Mouse (Mus musculus): ENCODE data around the gene Fam129c. TPM values are rescaled to one million over a fixed set of nuclear protein-coding genes. Genes with fewer than 3 reads are reported as not detected.

Gene Fam129c
- 0.96 and 1.2 TPM in 2 replicates for polyA plus RNA-seq (2015; fragmentation: Nextera tagmentation; extraction: Ambion mirVana)

DNA sequence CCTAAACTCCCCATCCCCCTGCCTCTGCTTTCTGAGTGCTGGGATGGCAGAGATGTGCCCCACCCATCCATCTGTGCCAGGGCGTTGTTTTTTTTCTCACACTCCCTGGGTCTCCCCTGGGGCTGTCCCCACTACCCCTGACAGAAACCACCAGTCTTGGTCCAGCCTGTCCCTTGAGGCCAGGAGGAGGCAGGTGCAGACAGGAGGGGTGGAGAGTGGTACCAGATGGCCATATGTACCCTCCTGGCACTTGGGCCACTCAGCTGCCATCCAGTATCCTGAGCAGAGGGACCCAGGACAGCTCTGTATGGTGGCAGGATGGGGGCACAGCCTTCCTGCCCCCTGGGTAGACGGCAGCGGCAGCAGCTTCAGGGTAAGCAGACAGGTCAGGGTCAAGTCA, at the start of gene Fam129c:
Gene Fam129c, plus strand, starts transcription at position 198 of the 400 bp plus-strand sequence.

DNA sequence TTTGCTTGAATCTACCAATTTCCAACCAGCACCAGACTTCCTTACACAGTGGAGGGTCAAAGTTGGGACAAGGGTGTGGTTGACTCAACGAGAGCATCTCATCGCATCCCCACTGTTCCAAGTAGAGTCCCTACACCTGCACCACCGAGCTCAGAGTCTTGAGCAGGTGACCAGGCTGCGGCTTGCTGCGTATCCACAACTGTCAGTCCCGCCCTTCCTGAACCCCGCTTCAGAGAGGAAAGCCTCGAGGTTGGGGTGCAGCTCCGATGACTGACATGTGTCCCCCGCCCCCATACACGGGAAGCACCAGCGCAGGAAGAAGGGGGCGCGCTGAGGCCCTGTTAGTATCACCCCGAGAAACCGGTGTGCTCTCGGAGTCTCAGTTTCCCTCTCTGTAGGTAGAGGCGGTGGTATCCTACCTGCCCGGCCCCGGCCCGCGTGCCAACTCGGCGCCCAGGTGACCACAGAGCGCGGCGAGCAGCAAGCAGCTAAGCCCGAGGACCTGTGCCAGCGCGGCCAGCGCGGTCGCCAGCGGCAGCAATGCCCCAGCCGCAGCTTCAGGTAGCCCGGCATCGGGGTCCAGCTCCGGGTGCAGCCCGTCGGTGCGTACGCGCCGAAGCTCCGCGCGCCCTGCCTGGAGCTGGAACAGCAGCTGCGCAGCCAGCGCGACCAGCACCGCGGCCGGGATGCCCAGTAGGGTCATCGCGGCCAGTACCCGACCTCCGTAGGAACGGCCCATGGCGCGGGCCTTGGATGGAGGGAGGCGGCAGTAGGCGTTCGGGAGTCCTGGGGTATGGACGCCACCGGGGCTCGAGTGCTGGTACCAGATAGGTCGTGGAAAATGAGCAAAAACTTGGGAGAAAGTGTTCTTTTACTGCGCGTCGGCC, 39.1 kb upstream of the Fam129c start, which contains the start of gene Tmem221:
Gene Tmem221, minus strand, starts transcription at position 801 of the 887 bp plus-strand sequence.

GRCm38 (mm10) chr8:71566501-71566900, 30.9 kb upstream of the Fam129c start, which contains the start of gene Nxnl1:
TSS of gene Nxnl1 (minus strand) at chr8:71566601.

GRCm38 (mm10) chr8:71568387-71568937, 29.0 kb upstream of the Fam129c start, which contains the start of gene Slc27a1:
TSS of gene Slc27a1 (plus strand) at chr8:71568882.

DNA sequence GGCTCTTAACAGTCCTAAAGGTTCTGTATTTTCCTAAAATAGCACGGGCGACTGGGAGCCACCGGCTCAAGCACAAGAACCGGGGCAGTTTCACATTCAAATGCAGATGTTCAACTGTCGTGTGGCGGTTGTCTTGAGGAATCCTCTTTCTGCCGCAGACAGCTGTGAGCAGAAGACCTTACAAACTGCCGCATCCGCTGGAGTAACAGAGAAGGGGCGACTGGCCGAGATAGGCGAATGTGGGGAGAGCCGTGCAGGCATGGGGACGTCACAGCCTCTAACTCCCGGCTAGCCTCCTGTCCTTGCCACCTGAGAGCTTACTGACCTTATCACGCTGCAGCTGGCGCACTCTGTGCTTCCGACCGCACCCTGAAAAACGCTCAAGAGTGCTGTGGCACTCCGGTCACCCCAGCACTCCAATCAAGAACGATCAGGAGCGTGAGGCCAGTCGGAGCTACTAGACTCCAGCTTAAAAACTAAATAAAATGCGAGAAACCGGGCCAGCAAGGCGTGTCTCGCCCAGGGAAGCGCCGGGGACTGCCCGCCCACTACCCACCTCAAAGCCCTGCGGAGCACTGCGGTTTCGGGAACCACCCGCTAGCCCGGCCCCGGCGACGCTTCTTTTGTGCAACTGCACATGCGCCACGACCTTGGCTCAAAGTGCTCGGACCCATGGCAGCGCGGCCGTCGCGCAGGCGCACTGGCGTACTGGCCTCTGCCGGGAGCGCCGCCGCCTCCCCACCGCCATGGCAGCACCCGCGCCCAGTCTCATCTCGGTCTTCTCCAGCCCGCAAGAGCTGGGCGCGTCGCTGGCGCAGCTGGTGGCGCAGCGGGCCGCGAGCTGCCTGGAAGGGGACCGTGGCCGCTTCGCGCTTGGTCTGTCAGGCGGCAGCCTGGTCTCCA, 5.7 kb upstream of the Fam129c start, which contains the start of gene Pgls:
Gene Pgls, plus strand, starts transcription at position 706 of the 903 bp plus-strand sequence.

GRCm38 (mm10) chr8:71610822-71611651, 13.6 kb downstream of the Fam129c start, which contains the start of gene Colgalt1:
TSS of gene Colgalt1 (plus strand) at chr8:71610998.

Small RNA genes lying within 50 kb of the gene (microRNA-seq; reads per million reads assigned to microRNA genes)
- 0 reads per million in 2 experiments for gene Mir6769b

Other genes with a start within 250 kb of the Fam129c start
- 106 and 119 TPM in 2 replicates for gene Use1, start 230.8 kb upstream of the Fam129c start, polyA plus RNA-seq (2015; fragmentation: Nextera tagmentation; extraction: Ambion mirVana)
- 4.9 and 6.7 TPM in 2 replicates for gene Ocel1, start 226.3 kb upstream of the Fam129c start, polyA plus RNA-seq (2015; fragmentation: Nextera tagmentation; extraction: Ambion mirVana)
- gene Nr2f6, start 215.7 kb upstream of the Fam129c start, polyA plus RNA-seq (2015; fragmentation: Nextera tagmentation; extraction: Ambion mirVana), result 27.5 and 32.7 TPM in 2 replicates
- gene Ushbp1, start 201.8 kb upstream of the Fam129c start, polyA plus RNA-seq (2015; fragmentation: Nextera tagmentation; extraction: Ambion mirVana), result 14.4 and 14.5 TPM in 2 replicates
- gene Babam1, start 200.8 kb upstream of the Fam129c start, polyA plus RNA-seq (2015; fragmentation: Nextera tagmentation; extraction: Ambion mirVana), result 64.8 and 75.1 TPM in 2 replicates
- 5.9 and 6.0 TPM in 2 replicates for gene Ankle1, start 191.6 kb upstream of the Fam129c start, polyA plus RNA-seq (2015; fragmentation: Nextera tagmentation; extraction: Ambion mirVana)
- gene Abhd8, start 134.0 kb upstream of the Fam129c start, polyA plus RNA-seq (2015; fragmentation: Nextera tagmentation; extraction: Ambion mirVana), result 39.0 and 41.2 TPM in 2 replicates
- 94.6 and 97.7 TPM in 2 replicates for gene Mrpl34, start 132.7 kb upstream of the Fam129c start, polyA plus RNA-seq (2015; fragmentation: Nextera tagmentation; extraction: Ambion mirVana)
- gene Dda1, start 128.4 kb upstream of the Fam129c start, polyA plus RNA-seq (2015; fragmentation: Nextera tagmentation; extraction: Ambion mirVana), result 48.3 and 57.9 TPM in 2 replicates
- gene Ano8, start 111.7 kb upstream of the Fam129c start, polyA plus RNA-seq (2015; fragmentation: Nextera tagmentation; extraction: Ambion mirVana), result 1.3 and 2.4 TPM in 2 replicates
- gene Gtpbp3, start 109.5 kb upstream of the Fam129c start, polyA plus RNA-seq (2015; fragmentation: Nextera tagmentation; extraction: Ambion mirVana), result 7.5 and 9.5 TPM in 2 replicates
- 21.9 and 33.3 TPM in 2 replicates for gene Plvap, start 85.9 kb upstream of the Fam129c start, polyA plus RNA-seq (2015; fragmentation: Nextera tagmentation; extraction: Ambion mirVana)
- gene Ccdc194, start 71.9 kb upstream of the Fam129c start, polyA plus RNA-seq (2015; fragmentation: Nextera tagmentation; extraction: Ambion mirVana), result 0.33 and 0.57 TPM in 2 replicates
- gene Bst2, start 60.2 kb upstream of the Fam129c start, polyA plus RNA-seq (2015; fragmentation: Nextera tagmentation; extraction: Ambion mirVana), result 57.6 and 67.3 TPM in 2 replicates
- 47.7 and 53.4 TPM in 2 replicates for gene Mvb12a, start 54.7 kb upstream of the Fam129c start, polyA plus RNA-seq (2015; fragmentation: Nextera tagmentation; extraction: Ambion mirVana)
- 0.21 and 0.48 TPM in 2 replicates for gene Tmem221, start 38.8 kb upstream of the Fam129c start, polyA plus RNA-seq (2015; fragmentation: Nextera tagmentation; extraction: Ambion mirVana)
- 0.38 and 0.40 TPM in 2 replicates for gene Nxnl1, start 31.0 kb upstream of the Fam129c start, polyA plus RNA-seq (2015; fragmentation: Nextera tagmentation; extraction: Ambion mirVana)
- 50.7 and 177 TPM in 2 replicates for gene Slc27a1, start 28.8 kb upstream of the Fam129c start, polyA plus RNA-seq (2015; fragmentation: Nextera tagmentation; extraction: Ambion mirVana)
- gene Pgls, start 5.5 kb upstream of the Fam129c start, polyA plus RNA-seq (2015; fragmentation: Nextera tagmentation; extraction: Ambion mirVana), result 159 and 188 TPM in 2 replicates
- 44.7 and 50.8 TPM in 2 replicates for gene Colgalt1, start 13.3 kb downstream of the Fam129c start, polyA plus RNA-seq (2015; fragmentation: Nextera tagmentation; extraction: Ambion mirVana)
- gene Unc13a, start 74.1 kb downstream of the Fam129c start, polyA plus RNA-seq (2015; fragmentation: Nextera tagmentation; extraction: Ambion mirVana), result 0.12 and 0.35 TPM in 2 replicates
- gene Jak3, start 78.6 kb downstream of the Fam129c start, polyA plus RNA-seq (2015; fragmentation: Nextera tagmentation; extraction: Ambion mirVana), result 3.2 and 4.6 TPM in 2 replicates
- gene Insl3, start 91.6 kb downstream of the Fam129c start, polyA plus RNA-seq (2015; fragmentation: Nextera tagmentation; extraction: Ambion mirVana), result 0.77 and 0.85 TPM in 2 replicates
- 4.2 and 4.9 TPM in 2 replicates for gene B3gnt3, start 104.1 kb downstream of the Fam129c start, polyA plus RNA-seq (2015; fragmentation: Nextera tagmentation; extraction: Ambion mirVana)
- 0.53 and 1.9 TPM in 2 replicates for gene Fcho1, start 128.1 kb downstream of the Fam129c start, polyA plus RNA-seq (2015; fragmentation: Nextera tagmentation; extraction: Ambion mirVana)

Measured in skeletal muscle tissue, postnatal 0 days (tissue).